13 mouse cellular contexts compared by ENCODE assay signal in genomic region chr5:51495446-51495845, GRCm38 (mm10).
DNase-seq lines count a peak whose midpoint lies in the region; ATAC-seq lines count a peak whose summit lies in the region.
"Had no signal": no experiment of that assay in that cellular context is flagged by ENCODE, and none has a peak within 500 bp of the region (broad histone marks: within the 10 kb centered on the region; RNA-seq: fewer than 3 reads in every experiment).

No protein-coding gene starts in this region.

- DNase-seq in layer of hippocampus, postnatal 14 days (ENCODE audit: low spot score in 2 of 2): peak; percentile 11 to 12
- DNase-seq in layer of hippocampus, adult 9-11 months: no peak
- DNase-seq in right cerebral cortex, postnatal 10 days (ENCODE audit: low spot score in 2 of 2): no peak
- DNase-seq: adrenal gland, postnatal 25 days; gastrocnemius, postnatal 25 days; kidney, postnatal 14 days had no signal

- H3K36me3 ChIP-seq in forebrain, embryonic 13.5 days (ENCODE audit: poor library complexity, severe bottlenecking): no peaks in the 10 kb centered on the region
- H3K36me3 ChIP-seq in hindbrain, embryonic 13.5 days: no peaks in the 10 kb centered on the region
- H3K36me3 ChIP-seq in neural tube, embryonic 12.5 days: no peaks in the 10 kb centered on the region

- peak overlapping the region; percentile 51 for H3K4me2 ChIP-seq in forebrain, embryonic 13.5 days
- peak overlapping the region; percentile 34 for H3K4me2 ChIP-seq in hindbrain, embryonic 13.5 days
- peak overlapping the region; percentile 33 for H3K4me2 ChIP-seq in neural tube, embryonic 12.5 days (replicated peaks)
- H3K4me2 ChIP-seq: heart, embryonic 11.5 days had no signal

- H3K9ac ChIP-seq in forebrain, embryonic 13.5 days: no peak overlapping the region
- no peak overlapping the region for H3K9ac ChIP-seq in hindbrain, embryonic 13.5 days
- no peak overlapping the region for H3K9ac ChIP-seq in neural tube, embryonic 12.5 days

- no peaks in the 10 kb centered on the region for H3K9me3 ChIP-seq in forebrain, embryonic 13.5 days (replicated peaks)
- H3K9me3 ChIP-seq in hindbrain, embryonic 13.5 days: no peaks in the 10 kb centered on the region
- no peaks in the 10 kb centered on the region for H3K9me3 ChIP-seq in neural tube, embryonic 12.5 days

- H3K27ac ChIP-seq in forebrain, embryonic 13.5 days: no peak overlapping the region
- peak overlapping the region; percentile 8; the same call in 1 of the 2 replicates for H3K27ac ChIP-seq in hindbrain, embryonic 13.5 days
- H3K27ac ChIP-seq in neural tube, embryonic 12.5 days: no peak overlapping the region
- H3K27ac ChIP-seq: stomach, postnatal 0 days had no signal

- H3K4me1 ChIP-seq in forebrain, embryonic 13.5 days: peaks cover 9% of the 10 kb centered on the region
- H3K4me1 ChIP-seq in hindbrain, embryonic 13.5 days (replicated peaks): peaks cover 6% of the 10 kb centered on the region; the same call in 1 of the 2 replicates
- H3K4me1 ChIP-seq in neural tube, embryonic 12.5 days: no peaks in the 10 kb centered on the region

- H3K4me3 ChIP-seq in forebrain, embryonic 13.5 days: peak overlapping the region; percentile 15
- H3K4me3 ChIP-seq in hindbrain, embryonic 13.5 days: 0 out of 2 replicates have a peak overlapping the region, but pooled peaks have one; percentile 11
- no peak overlapping the region for H3K4me3 ChIP-seq in neural tube, embryonic 12.5 days

- no peaks in the 10 kb centered on the region for H3K27me3 ChIP-seq in forebrain, embryonic 13.5 days
- no peaks in the 10 kb centered on the region for H3K27me3 ChIP-seq in hindbrain, embryonic 13.5 days
- H3K27me3 ChIP-seq in neural tube, embryonic 12.5 days (replicated peaks): no peaks in the 10 kb centered on the region
- H3K27me3 ChIP-seq: Patski had no signal

- WGBS in forebrain, embryonic 13.5 days: 47% methylated on average over 6 of the region's 6 CpGs
- WGBS in hindbrain, embryonic 13.5 days: 58% methylated on average over 6 of the region's 6 CpGs
- 53% methylated on average over 6 of the region's 6 CpGs for WGBS in neural tube, embryonic 12.5 days

- ATAC-seq in forebrain, embryonic 13.5 days: peak; percentile 58
- ATAC-seq in hindbrain, embryonic 13.5 days (ENCODE audit: low FRiP score): 0 out of 2 replicates have a peak, but pooled peaks have one; percentile 24
- ATAC-seq in neural tube, embryonic 12.5 days (ENCODE audit: low FRiP score, low read depth): peak; percentile 58; the same call in 1 of the 2 replicates
- ATAC-seq in activated CD4-positive, CD25-positive, alpha-beta regulatory T cell, adult 4 months: no peak
- ATAC-seq: Patski had no signal

Comparison
In these comparisons a context has a peak if more than half of its experiments do, and no peak if none do; other contexts are left out.
1. DNase-seq: peak in layer of hippocampus, postnatal 14 days (2 of 2); none in layer of hippocampus, adult 9-11 months (single experiment) and right cerebral cortex, postnatal 10 days (0 of 2).
2. Peak in every context shown above with its lines, with median percentiles within 50 percentile points of each other: H3K4me2 ChIP-seq.